Mouse (Mus musculus) mouse trophoblast stem cell (cell line): Measurements from ENCODE around the gene Fam187b.

Experiments used
- in situ Hi-C, 2 experiments: fragments of 300-500 bp; cut with MseI, MboI; formaldehyde crosslinking; loops; 2 replicates in 1 of 2; 3 replicates in 1 of 2; pipeline ENCODE4 v1.15.1; 2025

The Fam187b gene

DNA sequence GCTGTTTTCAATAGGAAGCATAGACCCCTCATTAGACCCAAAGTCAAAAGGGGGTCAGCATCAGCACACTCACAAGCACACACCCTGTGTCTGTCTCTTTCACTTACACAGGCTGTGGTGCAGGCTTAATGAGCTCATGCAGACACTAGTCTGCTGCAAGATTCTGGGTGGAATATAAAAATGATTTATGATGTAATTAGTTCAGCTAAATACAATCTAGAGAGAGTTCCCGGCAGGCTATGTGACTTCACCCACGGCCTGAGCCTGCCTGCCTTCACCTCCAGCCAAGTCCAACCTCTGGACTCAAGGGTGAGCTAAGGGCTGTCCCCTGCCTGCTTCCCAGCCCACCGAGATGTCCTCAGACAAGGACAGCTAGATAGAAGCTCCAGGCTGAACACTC is 35.3 kb downstream of the Fam187b start:
- in situ Hi-C loops = no loop called here

DNA sequence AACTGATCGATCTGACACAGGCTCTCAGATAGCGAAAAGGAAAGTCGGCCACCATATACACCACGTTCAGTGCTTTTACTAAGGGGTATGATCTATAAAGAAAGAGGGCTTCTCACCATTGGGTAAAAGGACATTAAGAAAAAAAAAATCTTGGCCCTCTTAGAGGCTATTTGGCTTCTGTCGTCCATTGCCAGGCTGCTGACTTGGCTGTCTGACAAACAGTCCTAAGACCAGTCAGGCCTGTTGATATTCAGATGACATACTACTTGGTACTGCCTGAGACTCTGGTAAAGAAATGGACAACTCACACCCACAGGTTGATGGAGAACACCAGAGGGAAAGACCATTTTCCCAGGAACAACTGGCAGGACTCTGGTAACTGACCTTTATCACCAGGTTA is 39.4 kb downstream of the Fam187b start:
- in situ Hi-C loops = no loop called here

DNA sequence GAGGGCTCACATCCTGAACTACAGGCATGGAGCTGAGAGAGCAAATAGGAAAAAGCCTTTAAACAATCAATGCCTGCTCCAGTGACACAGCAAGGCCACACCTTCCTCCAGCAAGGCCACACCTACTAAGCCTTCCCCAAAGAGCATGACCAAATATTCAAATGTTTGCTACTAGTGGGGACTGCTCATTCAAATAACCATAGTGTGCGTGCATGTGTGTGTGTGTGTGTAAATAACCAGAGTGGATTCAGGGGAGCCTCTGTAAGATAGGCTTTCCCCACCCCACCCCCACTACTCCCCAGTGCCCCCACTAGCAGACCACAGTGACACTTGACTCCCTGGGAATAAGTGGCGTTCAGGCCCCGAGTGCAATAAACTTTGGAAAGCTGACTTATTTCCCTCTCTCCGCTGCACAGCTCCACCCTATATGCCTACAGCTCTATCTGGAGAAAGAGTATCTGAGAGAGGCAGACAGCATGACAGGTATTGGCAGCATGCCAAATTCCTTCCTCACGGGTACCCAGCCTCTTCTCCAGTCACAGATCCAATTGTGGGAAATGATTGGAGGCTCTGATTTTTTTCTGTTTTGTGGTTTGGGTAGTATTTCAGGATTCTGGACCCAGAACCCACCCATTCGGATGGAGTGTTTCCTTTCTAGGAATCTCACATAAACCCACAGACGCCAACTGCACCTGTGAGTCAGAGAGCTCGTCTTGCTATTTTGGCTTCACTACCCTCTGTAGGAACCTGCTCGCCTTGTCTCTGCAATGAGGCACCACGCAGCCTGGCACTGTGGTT is 43.7 kb downstream of the Fam187b start:
- in situ Hi-C loops = no loop called here

DNA sequence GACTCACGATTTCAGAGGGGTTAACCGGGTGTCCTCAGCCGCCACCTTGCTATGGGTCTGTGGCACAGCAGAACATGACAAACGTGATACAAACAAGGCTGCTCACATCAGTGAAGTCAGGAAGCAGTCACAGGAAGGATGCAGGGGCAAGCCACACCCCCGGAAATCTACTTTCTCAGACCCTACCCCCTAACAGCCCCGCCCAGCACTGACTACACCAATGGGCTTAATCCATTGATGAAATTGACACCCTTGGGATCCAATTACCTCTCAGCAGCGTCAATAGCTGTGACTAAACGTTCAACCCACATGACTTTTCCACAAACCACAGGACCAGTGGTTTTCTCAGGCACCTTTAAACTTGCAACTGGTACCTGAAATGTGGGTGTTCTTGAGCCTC is 55.0 kb downstream of the Fam187b start:
- in situ Hi-C loops = no loop called here

DNA sequence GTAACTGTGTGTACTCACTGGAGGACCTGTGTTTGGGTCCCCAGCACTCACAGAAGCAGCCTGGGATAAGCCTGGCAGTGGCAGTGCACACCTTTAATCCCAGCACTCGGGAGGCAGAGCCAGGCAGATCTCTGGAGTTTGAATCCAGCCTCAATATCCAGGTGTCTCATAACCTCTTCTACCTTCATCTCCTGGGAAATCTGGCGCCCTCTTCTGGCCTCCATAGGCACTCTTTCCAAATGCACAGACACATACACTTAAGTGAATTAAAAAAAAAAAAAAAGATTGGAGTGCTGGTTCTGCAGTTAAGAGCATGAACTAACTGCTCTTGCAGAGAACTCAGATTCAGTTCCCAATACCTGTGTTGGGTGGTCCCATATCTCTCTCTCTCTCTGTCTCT is 57.1 kb downstream of the Fam187b start:
- in situ Hi-C loops = no loop called here

DNA sequence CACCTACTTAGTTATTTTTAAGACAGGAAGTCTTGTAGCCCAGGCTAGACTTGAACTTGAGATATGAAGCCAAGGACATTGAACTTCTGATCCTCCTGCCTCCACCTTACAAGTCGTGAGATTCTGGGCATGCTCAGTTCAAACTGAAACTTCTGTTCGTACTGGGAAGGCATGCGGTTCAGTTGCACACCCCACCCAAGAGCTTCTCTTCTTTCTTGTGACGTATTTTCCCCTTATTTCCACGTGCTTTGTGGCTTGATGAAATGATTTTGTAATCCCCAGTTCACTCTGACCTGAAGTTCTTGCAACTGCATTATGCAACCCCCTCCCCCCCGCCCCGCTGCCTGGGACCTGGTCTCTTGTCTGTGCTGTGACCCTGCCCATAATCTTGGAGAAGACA is 58.1 kb downstream of the Fam187b start:
- in situ Hi-C loops = no loop called here

DNA sequence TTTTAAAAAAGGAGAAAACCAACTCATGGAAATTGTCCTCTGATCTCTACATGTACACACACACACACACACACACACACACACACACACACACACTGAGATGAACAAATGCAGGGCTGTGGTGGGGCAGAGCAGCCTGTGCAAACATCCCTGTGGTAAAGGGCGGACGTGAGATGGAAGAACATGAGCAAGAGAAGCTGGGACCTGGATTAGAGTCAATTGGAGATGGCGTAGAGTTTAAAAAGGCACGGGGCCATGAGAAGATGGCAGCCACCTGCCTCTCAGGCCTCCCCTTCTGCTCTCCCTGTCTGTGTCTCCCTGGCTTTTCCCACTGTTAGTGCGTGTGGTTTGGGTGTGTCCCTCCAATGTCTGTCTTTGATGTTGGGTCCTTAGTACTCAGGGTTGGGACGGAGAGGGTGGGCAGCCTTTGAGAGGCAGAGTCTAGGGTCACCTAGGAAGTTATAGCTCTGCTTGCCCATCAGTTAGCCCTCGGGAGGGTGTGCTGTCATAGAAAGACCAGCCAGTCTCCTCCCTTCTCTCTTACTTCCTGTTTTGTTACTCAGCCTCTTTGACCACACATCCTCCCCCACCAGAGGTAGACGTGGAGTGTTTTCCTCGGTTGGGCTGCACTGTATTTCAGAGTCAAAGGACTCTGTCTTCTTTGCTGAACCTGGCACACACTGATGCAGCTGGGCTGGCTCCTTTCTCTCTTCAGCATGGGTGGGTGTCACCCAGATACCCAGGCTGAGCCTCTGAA is 60.0 kb downstream of the Fam187b start:
- in situ Hi-C loops = no loop called here

DNA sequence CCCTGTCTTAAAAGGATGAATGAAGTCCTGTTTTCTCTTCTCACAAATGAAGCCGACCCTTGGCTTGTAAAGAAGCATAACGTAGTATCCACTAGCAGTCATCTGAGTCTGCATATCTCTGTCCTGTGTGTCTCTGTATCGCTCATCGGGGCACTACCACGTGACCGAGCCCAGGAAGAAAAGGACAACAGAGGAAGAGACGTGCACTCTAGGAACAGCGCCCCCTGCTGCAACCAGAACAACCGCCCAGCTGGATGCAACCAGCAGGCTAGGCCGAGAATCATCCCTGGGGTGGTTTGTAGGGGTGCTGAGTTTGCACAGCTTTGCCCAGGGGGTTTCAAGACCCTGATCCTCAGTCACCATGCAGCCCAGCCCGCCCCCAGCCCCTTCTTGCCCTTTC is 61.2 kb downstream of the Fam187b start:
- in situ Hi-C loops = no loop called here

DNA sequence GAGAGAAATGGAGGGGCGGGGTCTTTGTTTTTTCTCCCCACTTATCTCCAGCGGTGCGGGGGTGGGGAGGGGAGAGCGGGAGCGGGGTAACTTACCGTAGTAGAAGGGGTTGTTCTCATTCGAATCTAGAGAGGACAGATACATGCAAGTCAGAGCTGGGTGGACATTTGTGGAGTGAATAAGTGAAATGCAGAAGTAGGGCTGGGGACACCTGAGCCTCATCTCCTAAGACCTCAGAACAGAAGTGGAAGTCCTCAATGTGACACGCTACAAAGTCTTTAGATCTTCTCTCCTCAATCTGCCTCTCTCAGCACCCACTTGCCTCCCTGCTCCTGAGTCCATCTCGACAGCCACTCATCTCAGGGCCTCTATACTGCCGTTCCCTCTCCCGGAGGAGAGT is 61.7 kb downstream of the Fam187b start:
- in situ Hi-C loops = no loop called here

DNA sequence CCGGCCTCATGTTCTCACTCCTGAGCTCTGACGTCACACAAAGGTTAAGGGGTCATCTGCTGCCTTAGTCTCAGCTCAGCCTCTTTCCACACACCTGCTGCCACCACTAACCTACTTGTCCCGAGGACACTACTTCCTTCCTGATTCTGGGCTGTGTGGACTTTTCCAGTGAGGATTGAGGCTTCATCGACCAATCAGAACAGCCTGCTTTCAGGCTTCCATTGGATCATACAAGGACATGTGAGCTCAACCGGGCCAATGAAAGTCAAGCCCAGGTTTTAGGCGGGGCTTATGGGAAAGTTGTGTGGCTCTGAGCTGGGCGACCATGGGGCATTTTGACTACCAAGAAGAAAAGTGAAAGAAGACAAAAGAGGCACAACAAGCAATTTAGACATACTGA is 63.3 kb downstream of the Fam187b start:
- in situ Hi-C loops = no loop called here

DNA sequence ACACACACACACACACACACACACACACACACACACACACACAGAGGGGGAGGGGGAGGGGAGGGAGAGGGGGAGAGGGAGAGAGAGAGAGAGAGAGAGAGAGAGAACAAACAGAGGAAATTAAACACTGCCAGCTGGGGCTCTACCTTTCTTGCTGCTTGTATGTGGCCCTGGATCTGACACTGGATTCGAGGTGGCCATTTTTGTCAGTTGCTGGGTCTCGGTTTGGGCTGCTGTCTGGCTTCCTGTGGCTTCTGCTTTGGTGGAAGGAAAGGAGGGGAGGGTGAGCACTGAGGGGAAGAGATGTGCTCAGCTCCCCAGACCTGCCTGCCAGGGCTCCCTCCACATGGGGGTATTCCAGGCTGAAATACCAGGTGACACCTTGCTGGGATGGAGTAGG is 64.1 kb downstream of the Fam187b start:
- in situ Hi-C loops = no loop called here

DNA sequence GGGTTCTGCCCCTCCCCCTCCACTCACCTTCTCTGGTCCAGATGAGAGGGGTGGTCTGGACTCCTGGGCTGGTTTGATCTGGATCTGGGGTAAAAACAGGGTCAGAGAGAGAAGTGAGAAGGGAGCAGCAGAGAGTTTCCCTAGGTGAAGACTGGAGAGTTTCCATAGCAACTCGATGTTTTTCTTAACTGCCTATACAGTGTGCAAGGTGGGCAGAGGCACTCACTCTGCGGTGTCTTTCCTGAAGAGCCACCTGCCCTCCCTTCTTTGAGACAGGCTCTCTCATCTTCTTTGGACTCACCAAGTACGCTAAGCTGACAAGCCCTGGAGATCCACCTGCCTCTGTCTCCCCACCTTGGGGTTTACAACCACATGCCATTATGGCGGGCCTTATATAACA is 65.4 kb downstream of the Fam187b start:
- in situ Hi-C loops = no loop called here
